Mouse (Mus musculus): ENCODE results near the gene Emx2. TPM values are rescaled to one million over a fixed set of nuclear protein-coding genes. Genes with fewer than 3 reads are reported as not detected.

Gene Emx2
- total RNA-seq, 1 experiment = 0.36 TPM

GRCm38 (mm10) chr19:59460328-59461115 lies 2.4 kb downstream of the Emx2 start:
- no peaks in the 10 kb centered on the region for H3K36me3 ChIP-seq (ENCODE audit: control insufficient read depth, insufficient read depth, low read length, poor library complexity, severe bottlenecking)
- no peak for TF ChIP-seq ZNF384 (IDR thresholded peaks at IDR 0.05; ENCODE audit: low read depth, low read length)
- no peak for TF ChIP-seq HCFC1 (IDR thresholded peaks at IDR 0.05; ENCODE audit: borderline replicate concordance, insufficient read depth, low read length)
- TF ChIP-seq MAFK (IDR thresholded peaks at IDR 0.05; ENCODE audit: insufficient read depth, low read depth, low read length) = no peak
- no peak for TF ChIP-seq ZC3H11A (IDR thresholded peaks at IDR 0.05; ENCODE audit: borderline replicate concordance, low read depth, low read length)
- TF ChIP-seq CHD2 (IDR thresholded peaks at IDR 0.05; ENCODE audit: low read depth, low read length) = no peak
- in situ Hi-C loops (cut with MboI; ENCODE audit: low sequenced_read_pairs in 2 of 2, unreplicated experiment in 2 of 2) = loop anchor here (5.0 kb wide), 2 partner anchors 288 to 293 kb away; partner anchors contain the start of gene Vax1 (in 1 of the 2)
- no peaks in the 10 kb centered on the region for H3K9me3 ChIP-seq (ENCODE audit: control insufficient read depth, insufficient read depth, low read depth, low read length)
- no peak overlapping the region for H3K27ac ChIP-seq (ENCODE audit: insufficient read depth, low read depth, low read length, poor library complexity, severe bottlenecking)
- no peak overlapping the region for H3K9ac ChIP-seq (ENCODE audit: insufficient read depth, low read depth, low read length, poor library complexity, severe bottlenecking)
- no peak overlapping the region for H3K4me3 ChIP-seq (ENCODE audit: insufficient read depth in 1 of 2, low read depth in 1 of 2, low read length in 2 of 2, poor library complexity in 1 of 2, severe bottlenecking in 1 of 2)
- no peak for DNase-seq (ENCODE audit: low read depth, low spot score)
- peaks cover 0 to 4% of the 10 kb centered on the region in 2 experiments; a peak in 1 of 4 replicates for H3K4me1 ChIP-seq (ENCODE audit: control insufficient read depth in 2 of 2, insufficient read depth in 2 of 2, low read length in 2 of 2, poor library complexity in 1 of 2)

GRCm38 (mm10) chr19:59461481-59462421 lies 3.6 kb downstream of the Emx2 start:
- H3K4me1 ChIP-seq (ENCODE audit: control insufficient read depth in 2 of 2, insufficient read depth in 2 of 2, low read length in 2 of 2, poor library complexity in 1 of 2) = peaks cover 0 to 4% of the 10 kb centered on the region in 2 experiments; a peak in 1 of 4 replicates
- no peak overlapping the region for H3K9ac ChIP-seq (ENCODE audit: insufficient read depth, low read depth, low read length, poor library complexity, severe bottlenecking)
- no peak overlapping the region for H3K27ac ChIP-seq (ENCODE audit: insufficient read depth, low read depth, low read length, poor library complexity, severe bottlenecking)
- in situ Hi-C loops (cut with MboI; ENCODE audit: low sequenced_read_pairs in 2 of 2, unreplicated experiment in 2 of 2) = loop anchor here (5.0 kb wide), 2 partner anchors 289 to 294 kb away; partner anchors contain the start of gene Vax1 (in 1 of the 2)
- TF ChIP-seq HCFC1 (IDR thresholded peaks at IDR 0.05; ENCODE audit: borderline replicate concordance, insufficient read depth, low read length) = no peak
- TF ChIP-seq ZC3H11A (IDR thresholded peaks at IDR 0.05; ENCODE audit: borderline replicate concordance, low read depth, low read length) = no peak
- TF ChIP-seq ZNF384 (IDR thresholded peaks at IDR 0.05; ENCODE audit: low read depth, low read length) = no peak
- no peak for TF ChIP-seq CHD2 (IDR thresholded peaks at IDR 0.05; ENCODE audit: low read depth, low read length)
- no peak for TF ChIP-seq MAFK (IDR thresholded peaks at IDR 0.05; ENCODE audit: insufficient read depth, low read depth, low read length)
- H3K4me3 ChIP-seq (ENCODE audit: insufficient read depth in 1 of 2, low read depth in 1 of 2, low read length in 2 of 2, poor library complexity in 1 of 2, severe bottlenecking in 1 of 2) = no peak overlapping the region
- H3K9me3 ChIP-seq (ENCODE audit: control insufficient read depth, insufficient read depth, low read depth, low read length) = no peaks in the 10 kb centered on the region
- H3K36me3 ChIP-seq (ENCODE audit: control insufficient read depth, insufficient read depth, low read length, poor library complexity, severe bottlenecking) = no peaks in the 10 kb centered on the region
- DNase-seq (ENCODE audit: low read depth, low spot score) = no peak

- TF ChIP-seq HCFC1 (IDR thresholded peaks at IDR 0.05; ENCODE audit: borderline replicate concordance, insufficient read depth, low read length) = no peak
- no peak for TF ChIP-seq CHD2 (IDR thresholded peaks at IDR 0.05; ENCODE audit: low read depth, low read length)
- TF ChIP-seq ZC3H11A (IDR thresholded peaks at IDR 0.05; ENCODE audit: borderline replicate concordance, low read depth, low read length) = no peak
- no peak for TF ChIP-seq ZNF384 (IDR thresholded peaks at IDR 0.05; ENCODE audit: low read depth, low read length)
- no peak for TF ChIP-seq MAFK (IDR thresholded peaks at IDR 0.05; ENCODE audit: insufficient read depth, low read depth, low read length)
- Histone ChIP-seq H3K4me3 (ENCODE audit: insufficient read depth in 1 of 2, low read depth in 1 of 2, low read length in 2 of 2, poor library complexity in 1 of 2, severe bottlenecking in 1 of 2) (no peak overlapping the region), H3K4me1 (ENCODE audit: control insufficient read depth in 2 of 2, insufficient read depth in 2 of 2, low read length in 2 of 2, poor library complexity in 1 of 2) (peaks cover 0 to 6% of the 10 kb centered on the region in 2 experiments; a peak in 1 of 4 replicates), H3K9me3 (ENCODE audit: control insufficient read depth, insufficient read depth, low read depth, low read length) (no peaks in the 10 kb centered on the region), H3K27ac (ENCODE audit: insufficient read depth, low read depth, low read length, poor library complexity, severe bottlenecking) (no peak overlapping the region), H3K9ac (ENCODE audit: insufficient read depth, low read depth, low read length, poor library complexity, severe bottlenecking) (no peak overlapping the region), H3K36me3 (ENCODE audit: control insufficient read depth, insufficient read depth, low read length, poor library complexity, severe bottlenecking) (no peaks in the 10 kb centered on the region)
- in situ Hi-C loops (cut with MboI; ENCODE audit: low sequenced_read_pairs in 2 of 2, unreplicated experiment in 2 of 2) = loop anchor here (5.0 kb wide), 2 partner anchors 290 to 295 kb away; partner anchors contain the start of gene Vax1 (in 1 of the 2)
- no peak for DNase-seq (ENCODE audit: low read depth, low spot score)
Observed at GRCm38 (mm10) chr19:59462459-59463292, 4.5 kb downstream of the Emx2 start.

Measured in ES-E14 (cell line).